Mouse (Mus musculus) brain, embryonic 14.5 days (tissue): ENCODE measurements at regions not wholly inside any gene's neighbourhood (a gene's known extent, or its start where the extent isn't known, plus 50 kb on each side); places are given as distances from the start of the nearest gene placed in this dataset.

ENCODE experiments used
- CTCF ChIP-seq: fragments of 200-500 bp; IDR thresholded peaks from 2 replicates; pipeline ENCODE4 v1.5.1; 2012; ENCODE audit warnings: inconsistent platforms, mild to moderate bottlenecking, moderate library complexity, borderline replicate concordance; ENCODE audit not compliant: insufficient read depth, insufficient read length; ENCODE audit errors: extremely low read depth
- POLR2A ChIP-seq: fragments of 200-500 bp; IDR thresholded peaks from 2 replicates; pipeline ENCODE4 v1.6.1; 2012; ENCODE audit warnings: mild to moderate bottlenecking, inconsistent platforms, borderline replicate concordance; ENCODE audit not compliant: poor library complexity, insufficient read depth, insufficient read length, severe bottlenecking; ENCODE audit errors: extremely low read depth

- TF ChIP-seq CTCF (no peak), POLR2A (no peak)
Measured at GRCm38 (mm10) chr7:98770257-98770890, 64.5 kb upstream of the Wnt11 start.
